Mouse (Mus musculus): ENCODE results near the gene Adamtsl3. TPM values are rescaled to one million over a fixed set of nuclear protein-coding genes. Genes with fewer than 3 reads are reported as not detected.
A peak's percentile ranks its signal among the peaks of the same experiment; 100 is the strongest.

Adamtsl3 gene
- polyA plus RNA-seq, 1 experiment = 5.1 TPM

DNA sequence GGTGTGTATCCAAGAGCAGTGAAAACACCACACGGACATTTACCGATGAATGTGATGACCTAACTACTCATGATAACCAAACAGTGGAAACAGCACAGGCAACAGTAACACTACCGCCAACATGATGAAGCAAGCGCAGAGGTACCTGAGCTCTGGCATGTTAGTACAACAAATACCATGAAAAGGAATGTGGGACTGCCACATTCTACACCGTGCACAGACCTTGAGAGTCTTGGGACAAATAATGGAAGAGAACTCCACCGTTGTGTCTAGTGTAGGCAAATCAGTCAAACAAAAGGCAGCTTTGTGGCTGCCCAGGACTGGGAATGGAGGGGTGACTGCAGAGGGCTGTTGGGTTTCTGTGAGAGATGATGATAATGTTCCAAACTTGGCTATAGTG, 269.9 kb downstream of the Adamtsl3 start:
- Histone ChIP-seq H3K4me3 (ENCODE audit: insufficient read depth, poor library complexity, severe bottlenecking) (no peak overlapping the region), H3K79me2 (ENCODE audit: control insufficient read depth, insufficient read depth) (no peaks in the 10 kb centered on the region), H3K27me3 (ENCODE audit: control insufficient read depth, insufficient read depth, insufficient read length) (no peaks in the 10 kb centered on the region), H3K79me3 (ENCODE audit: low read depth) (no peaks in the 10 kb centered on the region), H3K36me3 (ENCODE audit: control insufficient read depth, insufficient read depth) (no peaks in the 10 kb centered on the region), H3ac (ENCODE audit: control insufficient read depth, insufficient read length, low read depth) (no peak overlapping the region)
- no peak for TF ChIP-seq CEBPB (IDR thresholded peaks at IDR 0.05; ENCODE audit: low read depth)
- no peak for TF ChIP-seq MAX (IDR thresholded peaks at IDR 0.05)
- no peak for TF ChIP-seq USF1 (IDR thresholded peaks at IDR 0.05; ENCODE audit: low read depth)
- no peak for TF ChIP-seq FOSL1 (IDR thresholded peaks at IDR 0.05; ENCODE audit: insufficient read depth, low read length, poor library complexity, severe bottlenecking)
- no peak for TF ChIP-seq CTCF (IDR thresholded peaks at IDR 0.05; ENCODE audit: control insufficient read depth, insufficient read depth, insufficient read length)
- no peak for TF ChIP-seq MYOD1 (IDR thresholded peaks at IDR 0.05; ENCODE audit: control insufficient read depth, insufficient read length, low read depth)
- no peak for TF ChIP-seq MYOG (IDR thresholded peaks at IDR 0.05; ENCODE audit: control insufficient read depth, extremely low read depth, insufficient read length)

DNA sequence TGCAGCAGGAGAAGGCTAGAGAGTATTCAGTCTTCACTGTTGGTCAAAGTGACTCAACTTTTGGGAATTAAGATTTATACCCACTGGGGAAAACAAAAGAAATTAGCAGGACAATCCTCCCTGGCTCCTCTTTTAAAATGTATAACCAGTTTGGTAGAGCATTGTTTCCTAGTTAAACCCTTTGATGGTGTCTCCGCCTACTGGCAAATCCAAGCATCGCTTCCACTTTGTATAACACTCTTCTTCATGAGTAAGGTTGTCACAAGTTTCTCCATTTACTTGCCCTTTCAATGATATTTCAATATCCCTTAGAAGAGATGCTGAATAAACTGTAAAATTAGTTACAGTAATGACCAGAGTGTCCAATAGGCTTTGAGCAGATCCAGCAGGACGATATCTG, 274.1 kb downstream of the Adamtsl3 start:
- Histone ChIP-seq H3K4me3 (ENCODE audit: insufficient read depth, poor library complexity, severe bottlenecking) (no peak overlapping the region), H3K79me3 (ENCODE audit: low read depth) (no peaks in the 10 kb centered on the region), H3ac (ENCODE audit: control insufficient read depth, insufficient read length, low read depth) (no peak overlapping the region), H3K36me3 (ENCODE audit: control insufficient read depth, insufficient read depth) (no peaks in the 10 kb centered on the region), H3K79me2 (ENCODE audit: control insufficient read depth, insufficient read depth) (no peaks in the 10 kb centered on the region), H3K27me3 (ENCODE audit: control insufficient read depth, insufficient read depth, insufficient read length) (no peaks in the 10 kb centered on the region)
- no peak for TF ChIP-seq CTCF (IDR thresholded peaks at IDR 0.05; ENCODE audit: control insufficient read depth, insufficient read depth, insufficient read length)
- no peak for TF ChIP-seq MYOD1 (IDR thresholded peaks at IDR 0.05; ENCODE audit: control insufficient read depth, insufficient read length, low read depth)
- no peak for TF ChIP-seq CEBPB (IDR thresholded peaks at IDR 0.05; ENCODE audit: low read depth)
- TF ChIP-seq FOSL1 (IDR thresholded peaks at IDR 0.05; ENCODE audit: insufficient read depth, low read length, poor library complexity, severe bottlenecking) = no peak
- no peak for TF ChIP-seq MYOG (IDR thresholded peaks at IDR 0.05; ENCODE audit: control insufficient read depth, extremely low read depth, insufficient read length)
- no peak for TF ChIP-seq USF1 (IDR thresholded peaks at IDR 0.05; ENCODE audit: low read depth)
- no peak for TF ChIP-seq MAX (IDR thresholded peaks at IDR 0.05)

DNA sequence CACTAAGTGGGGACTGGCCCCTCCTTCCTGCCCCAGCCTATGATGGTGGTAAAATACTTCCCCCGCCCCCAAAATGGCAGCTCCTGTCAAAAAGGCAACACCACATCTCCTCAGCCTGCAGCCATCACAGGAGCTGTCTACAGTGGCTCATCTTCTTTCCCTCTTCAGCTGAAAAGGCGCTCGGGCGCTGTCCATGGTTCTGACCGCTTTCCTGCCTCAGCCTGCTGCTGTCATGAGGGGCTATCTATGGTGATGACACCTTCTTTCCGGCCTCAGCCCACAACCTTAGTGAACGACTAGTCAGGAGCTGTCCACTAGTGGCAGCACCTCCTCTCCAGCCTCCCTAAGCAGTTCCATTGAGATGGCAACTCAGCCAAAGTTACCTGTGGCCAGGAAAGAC, 289.8 kb downstream of the Adamtsl3 start:
- Histone ChIP-seq H3K36me3 (ENCODE audit: control insufficient read depth, insufficient read depth) (no peaks in the 10 kb centered on the region), H3K27me3 (ENCODE audit: control insufficient read depth, insufficient read depth, insufficient read length) (no peaks in the 10 kb centered on the region)
- TF ChIP-seq MAX (IDR thresholded peaks at IDR 0.05) = no peak
- no peak for TF ChIP-seq MYOG (IDR thresholded peaks at IDR 0.05; ENCODE audit: control insufficient read depth, extremely low read depth, insufficient read length)
- TF ChIP-seq USF1 (IDR thresholded peaks at IDR 0.05; ENCODE audit: low read depth) = no peak
- TF ChIP-seq CEBPB (IDR thresholded peaks at IDR 0.05; ENCODE audit: low read depth) = no peak
- TF ChIP-seq FOSL1 (IDR thresholded peaks at IDR 0.05; ENCODE audit: insufficient read depth, low read length, poor library complexity, severe bottlenecking) = no peak
- TF ChIP-seq CTCF (IDR thresholded peaks at IDR 0.05; ENCODE audit: control insufficient read depth, insufficient read depth, insufficient read length) = no peak
- TF ChIP-seq MYOD1 (IDR thresholded peaks at IDR 0.05; ENCODE audit: control insufficient read depth, insufficient read length, low read depth) = no peak

DNA sequence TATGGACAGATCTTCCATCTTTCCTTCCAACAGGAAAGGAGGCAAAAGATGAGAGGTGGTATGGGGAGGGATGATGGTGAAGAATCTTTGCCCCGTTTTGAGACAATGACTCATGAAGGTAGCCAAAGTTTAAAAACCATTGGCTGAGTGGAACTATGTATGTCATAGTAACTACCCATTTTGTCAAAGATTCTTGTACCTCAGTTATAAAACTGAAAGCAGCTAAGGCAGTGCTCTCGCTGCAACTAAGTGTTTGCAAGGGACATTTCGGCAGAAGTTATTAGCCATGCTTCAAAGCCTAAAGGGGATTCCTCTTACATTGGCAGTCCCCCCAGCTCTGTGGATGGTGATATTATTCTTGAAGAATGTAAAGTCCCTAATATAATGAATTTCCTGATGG, 311.7 kb downstream of the Adamtsl3 start:
- Histone ChIP-seq H3K79me3 (ENCODE audit: low read depth) (peaks cover 13% of the 10 kb centered on the region), H3K27me3 (ENCODE audit: control insufficient read depth, insufficient read depth, insufficient read length) (no peaks in the 10 kb centered on the region), H3K79me2 (ENCODE audit: control insufficient read depth, insufficient read depth) (peaks cover 30% of the 10 kb centered on the region), H3ac (ENCODE audit: control insufficient read depth, insufficient read length, low read depth) (no peak overlapping the region), H3K4me3 (ENCODE audit: insufficient read depth, poor library complexity, severe bottlenecking) (no peak overlapping the region), H3K36me3 (ENCODE audit: control insufficient read depth, insufficient read depth) (peaks cover 9% of the 10 kb centered on the region)
- TF ChIP-seq FOSL1 (IDR thresholded peaks at IDR 0.05; ENCODE audit: insufficient read depth, low read length, poor library complexity, severe bottlenecking) (no peak), MYOG (IDR thresholded peaks at IDR 0.05; ENCODE audit: control insufficient read depth, extremely low read depth, insufficient read length) (no peak), USF1 (IDR thresholded peaks at IDR 0.05; ENCODE audit: low read depth) (no peak), MAX (IDR thresholded peaks at IDR 0.05) (no peak), CTCF (IDR thresholded peaks at IDR 0.05; ENCODE audit: control insufficient read depth, insufficient read depth, insufficient read length) (no peak), CEBPB (IDR thresholded peaks at IDR 0.05; ENCODE audit: low read depth) (no peak), MYOD1 (IDR thresholded peaks at IDR 0.05; ENCODE audit: control insufficient read depth, insufficient read length, low read depth) (no peak)

More for the DNA sequence above, 289.8 kb downstream of the Adamtsl3 start:
- Histone ChIP-seq H3K4me3 (ENCODE audit: insufficient read depth, poor library complexity, severe bottlenecking) (no peak overlapping the region), H3K79me2 (ENCODE audit: control insufficient read depth, insufficient read depth) (no peaks in the 10 kb centered on the region), H3ac (ENCODE audit: control insufficient read depth, insufficient read length, low read depth) (no peak overlapping the region), H3K79me3 (ENCODE audit: low read depth) (no peaks in the 10 kb centered on the region)

DNA sequence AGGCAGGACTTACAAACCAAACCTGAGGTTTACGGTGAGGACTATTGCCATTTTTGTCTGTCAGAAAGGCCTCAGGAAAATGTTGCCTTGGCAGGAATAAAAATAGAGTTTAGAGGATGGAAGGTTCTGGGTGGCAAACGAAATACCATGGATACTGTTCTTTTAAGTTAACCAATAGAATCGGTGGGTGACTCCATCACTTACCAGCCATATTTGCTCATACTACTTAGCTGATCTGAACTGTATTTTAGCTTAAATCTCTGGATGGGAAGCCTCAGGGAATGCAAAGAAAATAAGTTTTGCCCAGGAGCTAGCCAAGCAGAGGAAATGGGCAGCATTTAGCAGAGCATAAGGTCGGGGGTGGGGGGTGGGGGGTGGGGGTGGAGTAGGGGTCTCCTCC, 312.4 kb downstream of the Adamtsl3 start:
- Histone ChIP-seq H3K36me3 (ENCODE audit: control insufficient read depth, insufficient read depth) (peaks cover 9% of the 10 kb centered on the region), H3ac (ENCODE audit: control insufficient read depth, insufficient read length, low read depth) (no peak overlapping the region), H3K27me3 (ENCODE audit: control insufficient read depth, insufficient read depth, insufficient read length) (no peaks in the 10 kb centered on the region), H3K79me3 (ENCODE audit: low read depth) (peaks cover 14% of the 10 kb centered on the region), H3K79me2 (ENCODE audit: control insufficient read depth, insufficient read depth) (peaks cover 30% of the 10 kb centered on the region), H3K4me3 (ENCODE audit: insufficient read depth, poor library complexity, severe bottlenecking) (peak overlapping the region; percentile 56)
- TF ChIP-seq CEBPB (IDR thresholded peaks at IDR 0.05; ENCODE audit: low read depth) (no peak), USF1 (IDR thresholded peaks at IDR 0.05; ENCODE audit: low read depth) (no peak), MYOD1 (IDR thresholded peaks at IDR 0.05; ENCODE audit: control insufficient read depth, insufficient read length, low read depth) (no peak), FOSL1 (IDR thresholded peaks at IDR 0.05; ENCODE audit: insufficient read depth, low read length, poor library complexity, severe bottlenecking) (no peak), MYOG (IDR thresholded peaks at IDR 0.05; ENCODE audit: control insufficient read depth, extremely low read depth, insufficient read length) (no peak), MAX (IDR thresholded peaks at IDR 0.05) (no peak), CTCF (IDR thresholded peaks at IDR 0.05; ENCODE audit: control insufficient read depth, insufficient read depth, insufficient read length) (no peak)

All from C2C12 (cell line).